ENCODE assay signal across 8 mouse cellular contexts in the genomic region with DNA sequence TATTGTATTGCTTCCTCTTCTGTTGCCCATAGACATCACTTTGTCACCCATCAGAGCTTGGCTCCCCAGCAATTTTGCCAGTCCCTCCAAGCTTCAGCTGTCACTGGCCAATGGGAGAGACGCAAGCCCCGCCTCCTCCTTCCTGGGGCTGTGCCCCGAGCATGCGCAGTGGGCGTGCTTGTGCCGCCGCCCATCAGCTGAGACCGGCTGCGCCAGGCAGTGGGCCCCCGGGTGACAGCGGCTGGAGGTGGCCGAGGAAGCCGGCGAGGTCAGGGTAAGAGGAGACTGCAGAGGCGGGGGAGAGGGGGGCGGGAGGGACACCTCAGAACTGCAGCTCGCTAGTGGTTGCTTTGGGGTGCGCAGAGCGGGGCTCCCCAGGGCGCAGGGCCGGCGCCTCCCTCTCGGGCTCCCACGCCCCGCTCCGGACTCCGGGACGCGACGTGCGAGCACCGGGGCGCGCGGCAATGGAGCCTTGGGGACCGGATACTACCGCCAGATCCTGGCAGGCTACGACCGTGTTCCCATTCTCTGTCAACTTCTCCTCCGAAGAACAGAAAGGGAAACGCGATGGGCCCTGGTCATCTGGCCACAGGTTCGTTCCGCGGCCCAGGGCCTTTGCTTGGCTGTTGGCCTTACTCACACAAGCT. TPM values are rescaled to one million over a fixed set of nuclear protein-coding genes. Genes with fewer than 3 reads are reported as not detected.
DNase-seq lines count a peak whose midpoint lies in the region; ATAC-seq and TF ChIP-seq lines count a peak whose summit lies in the region.

A gene (plus strand): TSS at position 168 of the 647 bp plus-strand sequence.

- peak within 1 kb of the TSS; percentile 65 for H3ac ChIP-seq in myocyte (ENCODE audit: control insufficient read depth, insufficient read length)

- peak; percentile 99 for ATAC-seq in erythroblast, adult 5-6 weeks (replicated peaks; ENCODE audit: low FRiP score, poor library complexity, severe bottlenecking)
- peak; percentile 95 for ATAC-seq in heart, embryonic 11.5 days (replicated peaks; ENCODE audit: insufficient number of reproducible peaks, low FRiP score, low TSS enrichment)
- ATAC-seq in kidney, embryonic 16.5 days (ENCODE audit: low FRiP score, low TSS enrichment), result peak; percentile 96

- peaks cover 9% of the 10 kb centered on the region for H3K4me1 ChIP-seq in heart, embryonic 11.5 days (ENCODE audit: control insufficient read depth, insufficient read depth, low read length)
- peaks cover 27% of the 10 kb centered on the region for H3K4me1 ChIP-seq in kidney, embryonic 16.5 days (ENCODE audit: insufficient read depth, low read length)
- peaks cover 11% of the 10 kb centered on the region for H3K4me1 ChIP-seq in liver, adult 2 months (ENCODE audit: control insufficient read depth, insufficient read depth, low read length)

- H3K27ac ChIP-seq in heart, embryonic 11.5 days (ENCODE audit: low read depth, low read length), result peak within 1 kb of the TSS; percentile 82
- peak within 1 kb of the TSS; percentile 88 for H3K27ac ChIP-seq in kidney, embryonic 16.5 days (ENCODE audit: low read length)
- H3K27ac ChIP-seq in liver, adult 2 months (replicated peaks; ENCODE audit: insufficient read depth, low read depth, low read length), result peak within 1 kb of the TSS; percentile 38

- H3K9ac ChIP-seq in heart, embryonic 11.5 days (ENCODE audit: low read depth, low read length), result peak within 1 kb of the TSS; percentile 88
- peak within 1 kb of the TSS; percentile 86 for H3K9ac ChIP-seq in kidney, embryonic 16.5 days (replicated peaks; ENCODE audit: low read length)
- peak within 1 kb of the TSS; percentile 74 for H3K9ac ChIP-seq in liver, adult 2 months (ENCODE audit: low read depth, low read length)

- H3K4me3 ChIP-seq in heart, embryonic 11.5 days (ENCODE audit: low read depth, low read length), result peak within 1 kb of the TSS; percentile 78
- peak within 1 kb of the TSS; percentile 83 for H3K4me3 ChIP-seq in kidney, embryonic 16.5 days (ENCODE audit: low read length)
- H3K4me3 ChIP-seq in liver, adult 2 months (ENCODE audit: insufficient read depth, low read depth, low read length), result peak within 1 kb of the TSS; percentile 77
- peak within 1 kb of the TSS; percentile 44 for H3K4me3 ChIP-seq in myocyte

- peak; percentile 72 for TF ChIP-seq POLR2A in liver, adult 2 months (IDR thresholded peaks at IDR 0.05; ENCODE audit: extremely low read depth, insufficient read depth, low read length)
- peak; percentile 91 for TF ChIP-seq POLR2A in myocyte (IDR thresholded peaks at IDR 0.05; ENCODE audit: insufficient read length, low read depth)

- under 1% methylated on average over 41 of the region's 45 CpGs for WGBS in heart, embryonic 11.5 days (ENCODE audit: insufficient replicate concordance)
- WGBS in kidney, embryonic 16.5 days, result under 1% methylated on average over 42 of the region's 45 CpGs
- under 1% methylated on average over 45 of the region's 45 CpGs for WGBS in liver, adult 2 months

- no peaks in the 10 kb centered on the region for H3K9me3 ChIP-seq in heart, embryonic 11.5 days (replicated peaks; ENCODE audit: control insufficient read depth, low read length)
- H3K9me3 ChIP-seq in kidney, embryonic 16.5 days (ENCODE audit: low read length), result no peaks in the 10 kb centered on the region

- no peaks in the 10 kb centered on the region for H3K27me3 ChIP-seq in heart, embryonic 11.5 days (ENCODE audit: control insufficient read depth, insufficient read depth, low read length)
- H3K27me3 ChIP-seq in kidney, embryonic 16.5 days (ENCODE audit: insufficient read depth, low read length), result no peaks in the 10 kb centered on the region
- H3K27me3 ChIP-seq in liver, adult 2 months (ENCODE audit: control insufficient read depth, insufficient read depth, low read length), result no peaks in the 10 kb centered on the region
- no peaks in the 10 kb centered on the region for H3K27me3 ChIP-seq in myocyte (ENCODE audit: control insufficient read depth, insufficient read depth, insufficient read length)
- H3K27me3 ChIP-seq in splenic B cell, adult 2 months (ENCODE audit: control insufficient read depth, insufficient read depth, low read length, poor library complexity, severe bottlenecking), result no peaks in the 10 kb centered on the region

- H3K79me2 ChIP-seq in liver, adult 2 months (ENCODE audit: control insufficient read depth, insufficient read depth, low read length), result peaks cover 22% of the 10 kb centered on the region; the same call in 1 of the 2 replicates
- H3K79me2 ChIP-seq in myocyte (ENCODE audit: control insufficient read depth, insufficient read depth), result peaks cover 21% of the 10 kb centered on the region

- no peak for TF ChIP-seq CTCF in liver, adult 2 months (IDR thresholded peaks at IDR 0.05; ENCODE audit: low read depth, low read length)

- H3K36me3 ChIP-seq in heart, embryonic 11.5 days (ENCODE audit: control insufficient read depth, insufficient read depth, low read length), result no peaks in the 10 kb centered on the region
- H3K36me3 ChIP-seq in kidney, embryonic 16.5 days (ENCODE audit: insufficient read depth, low read length), result no peaks in the 10 kb centered on the region
- H3K36me3 ChIP-seq in liver, adult 2 months (ENCODE audit: control insufficient read depth, insufficient read depth, low read length), result peaks cover 3% of the 10 kb centered on the region; the same call in 1 of the 2 replicates
- peaks cover 10% of the 10 kb centered on the region for H3K36me3 ChIP-seq in myocyte (ENCODE audit: control insufficient read depth, insufficient read depth)
- H3K36me3 ChIP-seq in splenic B cell, adult 2 months (ENCODE audit: control insufficient read depth, insufficient read depth, low read length, poor library complexity, severe bottlenecking), result peaks cover 5% of the 10 kb centered on the region; the same call in 1 of the 2 replicates

- peak within 1 kb of the TSS; percentile 63 for H3K4me2 ChIP-seq in heart, embryonic 11.5 days
- peak within 1 kb of the TSS; percentile 60 for H3K4me2 ChIP-seq in kidney, embryonic 16.5 days (replicated peaks; ENCODE audit: low read depth, low read length)
- peak within 1 kb of the TSS; percentile 84 for H3K4me2 ChIP-seq in myocyte (ENCODE audit: low read depth)

- peak; percentile 93 for DNase-seq in B cell, adult 2 months
- DNase-seq in brain, adult 2 months (ENCODE audit: low read depth, low spot score), result peak; percentile 98
- DNase-seq in liver, adult 2 months (ENCODE audit: extremely low read depth, low read depth, low spot score), result peak; percentile 81
- DNase-seq in splenic B cell, adult 2 months (ENCODE audit: low read depth, low spot score), result peak; percentile 97

TF ChIP-seq in myocyte, 11 proteins besides CTCF, POLR2A, EP300 and RAD21:
- TF ChIP-seq MYOD1 (IDR thresholded peaks at IDR 0.05; ENCODE audit: control insufficient read depth in 1 of 3, insufficient read length in 2 of 3, low read depth in 2 of 3), result peak in 2 of 3 experiments; percentile 67 to 74
- no peak for TF ChIP-seq SRF (IDR thresholded peaks at IDR 0.05; ENCODE audit: control insufficient read depth, insufficient read length, low read depth)
- TF ChIP-seq TCF12 (IDR thresholded peaks at IDR 0.05; ENCODE audit: insufficient read depth, poor library complexity, severe bottlenecking), result no peak
- TF ChIP-seq CEBPB (IDR thresholded peaks at IDR 0.05; ENCODE audit: insufficient read depth, poor library complexity, severe bottlenecking), result no peak
- TF ChIP-seq TCF3 (IDR thresholded peaks at IDR 0.05; ENCODE audit: insufficient read length, low read depth), result peak; percentile 33
- TF ChIP-seq MYOG (IDR thresholded peaks at IDR 0.05; ENCODE audit: control insufficient read depth in 1 of 3, insufficient read depth in 1 of 3, insufficient read length in 2 of 3, low read depth in 2 of 3), result peak; percentile 33 to 82 (median 46)
- no peak for TF ChIP-seq E2F4 (IDR thresholded peaks at IDR 0.05; ENCODE audit: insufficient read depth)
- no peak for TF ChIP-seq REST (IDR thresholded peaks at IDR 0.05; ENCODE audit: insufficient read depth, insufficient read length)
- peak; percentile 93 for TF ChIP-seq POLR2AphosphoS2 (IDR thresholded peaks at IDR 0.05; ENCODE audit: insufficient read length, low read depth)
- no peak for TF ChIP-seq MAX (IDR thresholded peaks at IDR 0.05; ENCODE audit: low read depth)
- no peak for TF ChIP-seq USF1 (IDR thresholded peaks at IDR 0.05; ENCODE audit: low read depth)

RNA-seq across cellular contexts. Expression of the gene that starts here (rescaled TPM):
- total RNA-seq in erythroblast, adult 5-6 weeks (2015; ENCODE audit: low replicate concordance), result 25.1 and 25.4 TPM in 2 replicates
- 23.7 and 25.3 TPM in 2 replicates for total RNA-seq in erythroblast, adult 5-6 weeks (2017; ENCODE audit: low replicate concordance)
- polyA plus RNA-seq in heart, embryonic 11.5 days (2014; fragmentation: Nextera tagmentation; extraction: Ambion mirVana), result 89.8 and 99.4 TPM in 2 replicates
- 127 and 146 TPM in 2 replicates for polyA plus RNA-seq in kidney, embryonic 16.5 days (2015; fragmentation: Nextera tagmentation; extraction: Ambion mirVana)
- total RNA-seq in liver, adult 2 months (2014; rRNA removed), result 13.1 and 16.9 TPM in 2 replicates
- 19.2 and 22.5 TPM in 2 replicates for polyA plus RNA-seq in liver, adult 2 months (2012; rRNA removed)
- polyA plus RNA-seq in myocyte (2012; fragmentation: generic; extraction: Trizol), result 54.6 TPM

Comparison
In these comparisons a context has a peak if more than half of its experiments do, and no peak if none do; other contexts are left out.
1. Peak in every context shown above with its lines: DNase-seq, ATAC-seq, H3K4me3 ChIP-seq and H3K27ac ChIP-seq.
2. H3K27ac ChIP-seq: peak in every context shown above with its lines; median percentile 88 in kidney, embryonic 16.5 days; 82 in heart, embryonic 11.5 days; 38 in liver, adult 2 months.